Mouse (Mus musculus) ES-E14 (cell line): ENCODE measurements around the gene Aox1.

Source experiments
- CHD2 ChIP-seq: IDR thresholded peaks from 2 replicates; pipeline ENCODE4 v1.6.1; 2014; ENCODE audit warnings: mild to moderate bottlenecking, low read depth, low read length, inconsistent platforms
- HCFC1 ChIP-seq: IDR thresholded peaks from 2 replicates; pipeline ENCODE4 v1.6.1; 2012; ENCODE audit warnings: low read length, inconsistent platforms, borderline replicate concordance; ENCODE audit not compliant: insufficient read depth
- ZC3H11A ChIP-seq: IDR thresholded peaks from 2 replicates; pipeline ENCODE4 v1.6.1; 2012; ENCODE audit warnings: low read depth, mild to moderate bottlenecking, inconsistent platforms, low read length, borderline replicate concordance

DNA sequence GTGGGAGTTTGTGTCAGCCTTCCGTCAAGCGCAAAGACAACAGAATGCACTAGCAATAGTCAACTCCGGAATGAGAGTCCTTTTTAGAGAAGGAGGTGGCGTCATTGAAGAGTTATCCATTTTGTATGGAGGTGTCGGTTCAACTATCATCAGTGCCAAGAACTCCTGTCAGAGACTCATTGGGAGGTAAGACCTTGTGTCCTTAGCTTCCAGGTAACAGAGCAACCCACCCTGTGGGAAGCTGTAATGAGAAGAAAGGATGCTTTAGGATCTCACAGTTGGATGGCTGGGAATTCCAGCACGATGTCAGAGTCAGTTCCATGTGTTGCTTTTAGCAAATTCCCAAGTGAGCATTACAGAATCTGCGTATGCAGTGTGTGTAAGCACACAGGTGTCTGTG lies 32.4 kb downstream of the Aox1 start:
- no peak for TF ChIP-seq CHD2
- TF ChIP-seq ZC3H11A = no peak
- no peak for TF ChIP-seq HCFC1
